In the genomic region with DNA sequence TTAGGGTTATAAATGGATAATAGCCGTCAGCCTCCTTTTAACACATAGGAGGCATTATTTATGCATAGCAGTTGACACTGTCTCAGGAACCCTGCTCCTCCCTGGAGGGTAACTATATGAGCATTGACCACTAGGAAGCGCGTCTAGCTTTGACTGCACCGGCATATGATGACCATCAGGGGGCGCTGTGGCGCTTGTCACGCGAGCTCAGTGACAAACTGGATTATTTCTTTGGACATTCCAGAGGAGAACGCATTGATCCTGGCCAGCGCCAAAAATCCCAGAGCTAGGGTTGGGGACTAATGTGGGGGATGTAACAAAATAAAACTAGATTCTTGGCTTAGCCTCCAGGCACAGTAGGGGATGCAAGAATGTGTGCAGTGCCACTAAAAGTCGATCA, we compare ENCODE assay signal across 7 mouse cellular contexts. TPM values are rescaled to one million over a fixed set of nuclear protein-coding genes. Genes with fewer than 3 reads are reported as not detected.
DNase-seq lines count a peak whose midpoint lies in the region.

No protein-coding gene starts in this region.

- DNase-seq in ES-CJ7 (ENCODE audit: low read depth, low spot score) = peak; percentile 91
- DNase-seq in adrenal gland, adult 2 months = peak; percentile 67
- peak; percentile 79 for DNase-seq in embryo, embryonic 11 days
- DNase-seq in heart, postnatal 10 days = peak; percentile 79 to 90
- DNase-seq in layer of hippocampus, adult 18-20 months (ENCODE audit: low spot score in 2 of 2) = peak; percentile 48 to 80
- peak; percentile 78 for DNase-seq in lung, postnatal 25 days (ENCODE audit: low spot score)
- DNase-seq in right cerebral cortex, postnatal 25 days = peak; percentile 52

- intact Hi-C loops in heart, postnatal 10 days (cut with DNase I) = loop anchor here (1.0 kb wide), 1 partner anchor 27 kb away; no protein-coding TSS in a partner anchor

RNA-seq across cellular contexts. Expression of a gene that starts 35.3 kb away (rescaled TPM):
- total RNA-seq in adrenal gland, adult 2 months (2021) = 10 to 100 TPM; 70.3 to 94.7 TPM
- polyA plus RNA-seq in adrenal gland, adult 2 months (2012; rRNA removed) = 253 and 263 TPM in 2 replicates
- 100 to 1,000 TPM; 387 to 393 TPM for total RNA-seq in heart, postnatal 10 days (2021)
- total RNA-seq in layer of hippocampus, adult 18-20 months (2021) = 10 to 100 TPM; 43.9 to 47.5 TPM

RNA-seq across cellular contexts. Expression of a gene that starts 43.9 kb away (rescaled TPM):
- 10 to 100 TPM in 1 of 2 experiments, 1 to 10 TPM in 1; 5.2 to 13.3 TPM for total RNA-seq in adrenal gland, adult 2 months (2021)
- 37.2 and 48.0 TPM in 2 replicates for polyA plus RNA-seq in adrenal gland, adult 2 months (2012; rRNA removed)
- total RNA-seq in heart, postnatal 10 days (2021) = 10 to 100 TPM; 10.7 to 13.8 TPM
- 100 to 1,000 TPM; 141 to 149 TPM for total RNA-seq in layer of hippocampus, adult 18-20 months (2021)

RNA-seq across cellular contexts. Expression of a gene that starts 53.6 kb away (rescaled TPM):
- total RNA-seq in adrenal gland, adult 2 months (2021) = 10 to 100 TPM; 11.3 to 22.5 TPM
- polyA plus RNA-seq in adrenal gland, adult 2 months (2012; rRNA removed) = 60.8 and 74.5 TPM in 2 replicates
- 10 to 100 TPM; 13.8 to 17.5 TPM for total RNA-seq in heart, postnatal 10 days (2021)
- total RNA-seq in layer of hippocampus, adult 18-20 months (2021) = 10 to 100 TPM; 25.8 to 28.2 TPM

RNA-seq across cellular contexts. Expression of a gene that starts 55.0 kb away (rescaled TPM):
- 1 to 10 TPM in 1 of 2 experiments, not detected in 1; 6.3 TPM for total RNA-seq in adrenal gland, adult 2 months (2021)
- 0.28 TPM in 2 replicates for polyA plus RNA-seq in adrenal gland, adult 2 months (2012; rRNA removed)
- under 1 TPM in 1 of 2 experiments, not detected in 1; 0.99 TPM for total RNA-seq in heart, postnatal 10 days (2021)
- not detected for total RNA-seq in layer of hippocampus, adult 18-20 months (2021)

Comparison
In these comparisons a context has a peak if more than half of its experiments do, and no peak if none do; other contexts are left out.
1. Peak in every context shown above with its lines: DNase-seq.
2. RNA of a gene that starts 35.3 kb away (total RNA-seq): 387 to 393 TPM in heart, postnatal 10 days; 70.3 to 94.7 TPM in adrenal gland, adult 2 months and 43.9 to 47.5 TPM in layer of hippocampus, adult 18-20 months; every median in the first group is over 4 times any median in the second.
3. RNA of a gene that starts 43.9 kb away (total RNA-seq): 141 to 149 TPM in layer of hippocampus, adult 18-20 months; 10.7 to 13.8 TPM in heart, postnatal 10 days and 5.2 to 13.3 TPM in adrenal gland, adult 2 months; every median in the first group is over 4 times any median in the second.